Comparison of ENCODE assay signal across 8 mouse cellular contexts in the genomic region with DNA sequence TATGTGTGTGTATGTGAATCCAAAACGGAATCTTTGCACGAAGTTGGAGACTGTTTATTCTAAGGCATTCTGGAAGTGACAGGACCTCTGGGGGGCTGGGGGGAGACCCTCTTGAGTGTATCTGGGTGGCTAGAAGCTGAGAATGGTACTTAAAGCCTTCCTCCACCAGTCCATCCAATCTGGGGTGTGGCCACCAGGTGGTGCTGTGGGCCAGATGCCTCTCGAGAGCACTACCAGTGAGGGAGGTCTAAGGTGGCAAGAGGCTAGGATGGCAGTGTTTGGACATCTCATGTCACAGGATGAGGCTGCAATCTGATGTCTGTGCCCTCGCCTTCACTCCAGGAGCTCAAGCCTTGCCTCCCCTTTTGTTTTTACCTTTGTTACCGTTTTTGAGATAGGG. TPM values are rescaled to one million over a fixed set of nuclear protein-coding genes. Genes with fewer than 3 reads are reported as not detected.
DNase-seq lines count a peak whose midpoint lies in the region; ATAC-seq and TF ChIP-seq lines count a peak whose summit lies in the region.
"Had no signal": no experiment of that assay in that cellular context is flagged by ENCODE, and none has a peak within 500 bp of the region (broad histone marks: within the 10 kb centered on the region; RNA-seq: fewer than 3 reads in every experiment).

No protein-coding gene starts in this region.

- H3K27ac ChIP-seq in embryonic facial prominence, embryonic 11.5 days (replicated peaks; ENCODE audit: low read depth, low read length): no peak overlapping the region
- H3K27ac ChIP-seq: macrophage had no signal

- peak; percentile 80 for DNase-seq in G1E (ENCODE audit: low spot score)
- DNase-seq in adrenal gland, postnatal 36 days: peak; percentile 89 to 94
- DNase-seq in embryonic facial prominence, embryonic 11.5 days (ENCODE audit: low spot score): peak; percentile 86
- DNase-seq in heart, postnatal 10 days: peak; percentile 84 to 93
- DNase-seq in layer of hippocampus, adult 9-10 months (ENCODE audit: low spot score): peak; percentile 51
- DNase-seq in lung, postnatal 36 days: peak; percentile 93
- DNase-seq in skeletal muscle tissue, adult 2 months (ENCODE audit: low read depth, low spot score): peak; percentile 62

- H3K9ac ChIP-seq in embryonic facial prominence, embryonic 11.5 days (replicated peaks; ENCODE audit: low read length): no peak overlapping the region

- no peaks in the 10 kb centered on the region for H3K9me3 ChIP-seq in G1E (replicated peaks)
- no peaks in the 10 kb centered on the region for H3K9me3 ChIP-seq in embryonic facial prominence, embryonic 11.5 days (replicated peaks; ENCODE audit: control insufficient read depth, low read length)

- TF ChIP-seq CTCF in G1E (IDR thresholded peaks at IDR 0.05; ENCODE audit: low read depth, low read length): peak; percentile 91

- H3K27me3 ChIP-seq in G1E (ENCODE audit: insufficient read depth, low read length): peaks cover 64% of the 10 kb centered on the region
- H3K27me3 ChIP-seq in embryonic facial prominence, embryonic 11.5 days (ENCODE audit: control insufficient read depth, insufficient read depth, low read length): no peaks in the 10 kb centered on the region

- ATAC-seq in G1E (ENCODE audit: extremely low read depth, insufficient number of reproducible peaks, low FRiP score, poor library complexity, severe bottlenecking): no peak
- no peak for ATAC-seq in embryonic facial prominence, embryonic 11.5 days (replicated peaks; ENCODE audit: insufficient number of reproducible peaks, low FRiP score, low TSS enrichment, low read depth)

- 22% methylated on average over 5 of the region's 5 CpGs for WGBS in embryonic facial prominence, embryonic 11.5 days

- intact Hi-C loops in heart, postnatal 10 days (cut with DNase I): loop anchor here (1.0 kb wide), 2 partner anchors 81 to 98 kb away; no protein-coding TSS in a partner anchor

- no peak overlapping the region for H3K4me3 ChIP-seq in G1E (ENCODE audit: low read depth, low read length)
- H3K4me3 ChIP-seq in embryonic facial prominence, embryonic 11.5 days (ENCODE audit: low read depth, low read length): no peak overlapping the region

- H3K36me3 ChIP-seq in G1E (replicated peaks): no peaks in the 10 kb centered on the region
- peaks cover 12% of the 10 kb centered on the region; the same call in 1 of the 2 replicates for H3K36me3 ChIP-seq in embryonic facial prominence, embryonic 11.5 days (replicated peaks; ENCODE audit: control insufficient read depth, insufficient read depth, low read depth, low read length)

- H3K4me2 ChIP-seq in embryonic facial prominence, embryonic 11.5 days (ENCODE audit: low read depth, low read length): no peak overlapping the region

- peaks cover 9% of the 10 kb centered on the region; the same call in 1 of the 2 replicates for H3K4me1 ChIP-seq in G1E (ENCODE audit: insufficient read depth, low read depth, low read length)
- no peaks in the 10 kb centered on the region for H3K4me1 ChIP-seq in embryonic facial prominence, embryonic 11.5 days (ENCODE audit: control insufficient read depth, insufficient read depth, low read length)

RNA-seq across cellular contexts. Expression of gene Tsku, which starts 12.0 kb away (rescaled TPM):
- not detected in 2 replicates for total RNA-seq in G1E (2014; fragmentation: Nextera tagmentation)
- total RNA-seq in G1E (2017): not detected in 2 replicates
- polyA plus RNA-seq in G1E (2012): not detected in 2 replicates
- total RNA-seq in adrenal gland, postnatal 36 days (2021): 10 to 100 TPM; 19.8 to 23.4 TPM
- 13.6 and 14.5 TPM in 2 replicates for polyA plus RNA-seq in embryonic facial prominence, embryonic 11.5 days (2014; fragmentation: Nextera tagmentation; extraction: Ambion mirVana)
- 1 to 10 TPM; 6.5 TPM for total RNA-seq in heart, postnatal 10 days (2021)

RNA-seq across cellular contexts. Expression of gene Acer3, which starts 28.1 kb away (rescaled TPM):
- total RNA-seq in G1E (2014; fragmentation: Nextera tagmentation) (67.7 and 88.3 TPM in 2 replicates), G1E (2017) (133 and 145 TPM in 2 replicates)
- 5.7 and 12.1 TPM in 2 replicates for polyA plus RNA-seq in G1E (2012)
- total RNA-seq in adrenal gland, postnatal 36 days (2021): 10 to 100 TPM; 12.9 to 17.3 TPM
- polyA plus RNA-seq in embryonic facial prominence, embryonic 11.5 days (2014; fragmentation: Nextera tagmentation; extraction: Ambion mirVana): 18.7 and 21.5 TPM in 2 replicates
- total RNA-seq in heart, postnatal 10 days (2021): 10 to 100 TPM; 15.7 to 16.0 TPM

Comparison
In these comparisons a context has a peak if more than half of its experiments do, and no peak if none do; other contexts are left out.
1. RNA of gene Tsku, which starts 12.0 kb away (total RNA-seq): 19.8 to 23.4 TPM in adrenal gland, postnatal 36 days and 6.5 TPM in heart, postnatal 10 days; not detected in G1E; every median in the first group is over 4 times any median in the second.
2. Peak in every context shown above with its lines, with median percentiles within 50 percentile points of each other: DNase-seq.